Mouse (Mus musculus) neural tube, embryonic 12.5 days (tissue): ENCODE data around the gene Prps1l3. TPM values are rescaled to one million over a fixed set of nuclear protein-coding genes. Genes with fewer than 3 reads are reported as not detected.
"Not testable (repeated sequence)": the region's sequence is repeated elsewhere in the genome, so short reads cannot be mapped to it uniquely, and the experiment has no call there.

Source experiments
- ATAC-seq: fragments of 200-750 bp; cut with Nextera tagmentation; 2 replicates; pipeline ENCODE4 v1.8.0; 2017; ENCODE audit warnings: low read depth, mild to moderate bottlenecking, moderate TSS enrichment, moderate library complexity; ENCODE audit not compliant: low FRiP score
- H3K27ac ChIP-seq: fragments of 300-500 bp; sonication (generic); 2 replicates; pipeline ENCODE4 v1.5.1; 2016
- H3K27me3 ChIP-seq: fragments of 300-500 bp; sonication (generic); replicated peaks from 2 replicates; pipeline ENCODE4 v1.6.1; 2016; ENCODE audit warnings: mild to moderate bottlenecking
- H3K36me3 ChIP-seq: fragments of 300-500 bp; sonication (generic); 2 replicates; pipeline ENCODE4 v1.6.1; 2016; ENCODE audit warnings: mild to moderate bottlenecking
- H3K4me1 ChIP-seq: fragments of 300-500 bp; sonication (generic); 2 replicates; pipeline ENCODE4 v1.6.1; 2016
- H3K4me2 ChIP-seq: fragments of 300-500 bp; sonication (generic); replicated peaks from 2 replicates; pipeline ENCODE4 v1.6.1; 2016; ENCODE audit warnings: mild to moderate bottlenecking
- H3K4me3 ChIP-seq: fragments of 300-500 bp; sonication (generic); 2 replicates; pipeline ENCODE4 v1.5.1; 2016
- H3K9ac ChIP-seq: fragments of 300-500 bp; sonication (generic); 2 replicates; pipeline ENCODE4 v1.6.1; 2016; ENCODE audit warnings: mild to moderate bottlenecking
- H3K9me3 ChIP-seq: fragments of 300-500 bp; sonication (generic); 2 replicates; pipeline ENCODE4 v1.6.1; 2016; ENCODE audit warnings: mild to moderate bottlenecking
- WGBS: fragments of 180-500 bp; shearing (Covaris S2); methylation state at CpG from one replicate; pipeline ENCODE4 v1.1.7; 2016; 5-methylcytosine and 5-hydroxymethylcytosine counted together
- polyA plus RNA-seq: library from polyadenylated mRNA; unstranded; fragments of >200 nt; fragmentation: Nextera tagmentation; extraction: Ambion mirVana; gene quantifications from 2 replicates; pipeline ENCODE4 v1.2.1, GENCODE M21; 2016

The Prps1l3 gene
- polyA plus RNA-seq, 1 experiment from 2014 or later, result 44.4 TPM

GRCm38 (mm10) chr12:57204276-57204851 lies 25.8 kb upstream of the Prps1l3 start:
- no peaks in the 10 kb centered on the region for H3K36me3 ChIP-seq
- H3K4me1 ChIP-seq, result no peaks in the 10 kb centered on the region
- ATAC-seq, result no peak
- H3K4me2 ChIP-seq, result no peak overlapping the region
- no peak overlapping the region for H3K9ac ChIP-seq
- H3K9me3 ChIP-seq, result no peaks in the 10 kb centered on the region
- WGBS, result 87% methylated on average over 4 of the region's 4 CpGs
- no peak overlapping the region for H3K27ac ChIP-seq
- no peak overlapping the region for H3K4me3 ChIP-seq
- H3K27me3 ChIP-seq, result no peaks in the 10 kb centered on the region

DNA sequence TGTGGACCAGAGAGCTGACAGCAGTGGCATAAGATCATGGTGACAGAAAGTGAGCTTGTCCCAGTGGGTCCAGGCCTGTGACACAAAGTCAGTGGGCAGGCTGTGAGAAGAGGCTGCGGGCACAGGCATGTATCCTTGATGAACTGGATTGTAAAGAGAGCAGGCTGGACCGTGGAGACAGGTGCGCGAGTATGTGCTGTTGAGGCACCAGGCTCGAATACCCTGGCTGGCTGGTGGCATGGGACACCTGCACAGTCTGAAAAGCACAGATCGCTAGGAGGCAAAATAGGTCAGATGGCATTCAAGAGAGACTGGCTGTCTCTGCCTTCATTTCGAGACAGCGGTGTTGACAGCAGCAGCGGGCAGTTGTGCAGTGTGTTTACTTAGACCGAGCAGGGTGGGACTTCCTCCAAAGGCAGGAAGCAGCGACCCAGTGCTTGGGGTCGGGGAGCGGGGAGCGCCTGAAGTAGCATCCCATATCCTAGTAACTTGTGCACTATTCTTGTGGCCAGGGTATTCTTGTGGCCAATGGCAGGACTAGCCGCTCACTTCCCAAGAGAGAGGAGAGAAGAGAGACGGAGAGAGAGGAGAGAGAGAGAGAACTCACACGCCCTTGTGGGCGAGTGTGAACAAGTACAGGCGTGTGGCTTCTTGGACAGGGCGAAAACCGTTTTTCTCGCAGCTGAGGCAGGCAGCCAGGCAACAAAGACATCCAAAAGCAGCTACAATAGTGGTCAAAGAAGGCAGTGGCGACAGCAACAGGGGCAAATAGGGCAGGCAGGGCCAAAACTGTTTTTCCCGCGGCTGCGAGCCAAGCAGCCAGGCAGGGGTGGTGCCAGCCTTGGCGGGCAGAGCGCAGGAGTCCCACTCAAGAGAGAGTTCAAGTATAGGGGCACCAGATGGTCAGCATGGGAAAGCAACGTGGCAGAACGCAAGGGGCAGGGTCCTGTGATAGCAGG lies 18.6 kb upstream of the Prps1l3 start:
- WGBS, result 8% methylated on average over 30 of the region's 30 CpGs
- Histone ChIP-seq H3K4me3 (peak overlapping the region; percentile 32), H3K27me3 (no peaks in the 10 kb centered on the region), H3K4me2 (peak overlapping the region; percentile 68), H3K36me3 (no peaks in the 10 kb centered on the region), H3K9ac (peak overlapping the region; percentile 44), H3K27ac (no peak overlapping the region), H3K9me3 (no peaks in the 10 kb centered on the region), H3K4me1 (no peaks in the 10 kb centered on the region; the same call in 1 of the 2 replicates)
- ATAC-seq, result peak; percentile 81

DNA sequence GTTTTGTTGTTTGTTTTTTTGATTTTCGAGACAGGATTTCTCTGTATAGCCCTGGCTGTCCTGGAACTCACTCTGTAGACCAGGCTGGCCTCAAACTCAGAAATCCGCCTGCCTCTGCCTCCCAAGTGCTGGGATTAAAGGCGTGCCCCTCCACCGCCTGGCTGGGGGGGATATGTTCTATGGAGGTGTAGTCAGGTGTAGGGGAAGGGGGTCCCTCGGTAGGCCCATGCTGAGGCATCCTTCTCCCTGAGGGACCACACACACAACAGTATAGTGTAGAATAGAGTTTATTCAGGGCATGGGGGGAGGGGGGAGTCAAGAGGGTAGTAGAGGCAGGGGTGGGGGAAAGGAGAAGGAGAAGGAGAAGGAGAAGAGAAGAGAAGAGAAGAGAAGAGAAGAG lies 17.7 kb upstream of the Prps1l3 start:
- H3K27ac ChIP-seq, H3K4me3 ChIP-seq, H3K9ac ChIP-seq, H3K4me2 ChIP-seq, H3K4me1 ChIP-seq, H3K36me3 ChIP-seq, H3K9me3 ChIP-seq, H3K27me3 ChIP-seq: not testable (repeated sequence)
- ATAC-seq, result peak; percentile 56; the same call in 1 of the 2 replicates
- WGBS, result 81% methylated on average over 5 of the region's 5 CpGs

- no peaks in the 10 kb centered on the region for H3K27me3 ChIP-seq
- no peak overlapping the region for H3K4me2 ChIP-seq
- H3K9ac ChIP-seq, result no peak overlapping the region
- H3K4me1 ChIP-seq, result no peaks in the 10 kb centered on the region
- ATAC-seq, result no peak
- H3K4me3 ChIP-seq, result no peak overlapping the region
- WGBS, result 85% methylated on average over 9 of the region's 9 CpGs
- no peak overlapping the region for H3K27ac ChIP-seq
- no peaks in the 10 kb centered on the region for H3K9me3 ChIP-seq
- no peaks in the 10 kb centered on the region for H3K36me3 ChIP-seq
Observed at GRCm38 (mm10) chr12:57226411-57226810, 3.8 kb upstream of the Prps1l3 start.

DNA sequence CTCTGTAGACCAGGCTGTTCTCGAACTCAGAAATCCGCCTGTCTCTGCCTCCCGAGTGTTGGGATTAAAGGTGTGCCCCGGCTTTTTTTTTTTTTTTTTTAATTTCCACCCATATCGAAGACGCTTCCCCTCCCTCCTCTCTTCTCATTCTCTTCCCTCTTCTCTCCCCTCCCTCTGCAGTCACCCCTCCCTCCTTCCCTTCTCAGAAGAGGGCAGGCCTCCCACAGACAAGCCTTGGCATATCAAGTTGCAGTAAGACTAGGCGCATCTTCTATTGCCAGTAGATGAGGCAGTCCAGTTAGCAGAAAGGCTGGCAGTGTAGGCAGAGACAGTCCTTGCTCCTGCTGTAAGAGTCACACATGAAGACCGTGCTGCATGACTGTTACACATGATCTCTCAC lies 2.4 kb upstream of the Prps1l3 start:
- WGBS, result 93% methylated on average over 4 of the region's 8 CpGs

DNA sequence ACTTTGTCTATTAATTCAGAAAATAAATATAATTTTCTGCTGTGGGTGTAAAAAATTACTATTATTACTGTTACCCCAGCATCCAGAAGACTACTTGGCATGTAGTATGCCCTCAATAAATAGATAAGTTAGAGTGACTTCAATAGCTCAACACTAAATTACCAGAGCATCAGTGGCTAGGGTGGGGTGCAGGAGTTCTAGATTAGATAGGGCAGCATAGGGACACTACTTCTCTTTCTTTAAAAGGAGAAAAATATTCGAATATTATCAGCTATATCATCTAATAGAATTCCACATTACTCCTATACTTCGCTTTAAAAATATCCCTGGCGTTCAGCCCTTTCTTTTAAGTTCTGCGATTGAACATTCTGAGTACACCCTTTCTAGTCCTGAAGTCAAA lies 509 bp upstream of the Prps1l3 start:
- Histone ChIP-seq H3K9me3 (no peaks in the 10 kb centered on the region), H3K36me3 (no peaks in the 10 kb centered on the region; the same call in 1 of the 2 replicates), H3K27ac (no peak overlapping the region; the same call in 1 of the 2 replicates), H3K4me2 (peak overlapping the region; percentile 64), H3K27me3 (no peaks in the 10 kb centered on the region), H3K9ac (peak overlapping the region; percentile 75), H3K4me3 (peak overlapping the region; percentile 64), H3K4me1 (no peaks in the 10 kb centered on the region)
- 42% methylated on average over 4 of the region's 4 CpGs for WGBS
- peak; percentile 3; the same call in 1 of the 2 replicates for ATAC-seq

More for the DNA sequence above, 2.4 kb upstream of the Prps1l3 start:
- no peaks in the 10 kb centered on the region for H3K4me1 ChIP-seq
- no peak overlapping the region for H3K9ac ChIP-seq
- ATAC-seq, result no peak
- H3K4me2 ChIP-seq, result no peak overlapping the region
- no peaks in the 10 kb centered on the region for H3K27me3 ChIP-seq
- no peaks in the 10 kb centered on the region for H3K36me3 ChIP-seq
- H3K9me3 ChIP-seq, result no peaks in the 10 kb centered on the region
- H3K4me3 ChIP-seq, result no peak overlapping the region
- no peak overlapping the region for H3K27ac ChIP-seq

DNA sequence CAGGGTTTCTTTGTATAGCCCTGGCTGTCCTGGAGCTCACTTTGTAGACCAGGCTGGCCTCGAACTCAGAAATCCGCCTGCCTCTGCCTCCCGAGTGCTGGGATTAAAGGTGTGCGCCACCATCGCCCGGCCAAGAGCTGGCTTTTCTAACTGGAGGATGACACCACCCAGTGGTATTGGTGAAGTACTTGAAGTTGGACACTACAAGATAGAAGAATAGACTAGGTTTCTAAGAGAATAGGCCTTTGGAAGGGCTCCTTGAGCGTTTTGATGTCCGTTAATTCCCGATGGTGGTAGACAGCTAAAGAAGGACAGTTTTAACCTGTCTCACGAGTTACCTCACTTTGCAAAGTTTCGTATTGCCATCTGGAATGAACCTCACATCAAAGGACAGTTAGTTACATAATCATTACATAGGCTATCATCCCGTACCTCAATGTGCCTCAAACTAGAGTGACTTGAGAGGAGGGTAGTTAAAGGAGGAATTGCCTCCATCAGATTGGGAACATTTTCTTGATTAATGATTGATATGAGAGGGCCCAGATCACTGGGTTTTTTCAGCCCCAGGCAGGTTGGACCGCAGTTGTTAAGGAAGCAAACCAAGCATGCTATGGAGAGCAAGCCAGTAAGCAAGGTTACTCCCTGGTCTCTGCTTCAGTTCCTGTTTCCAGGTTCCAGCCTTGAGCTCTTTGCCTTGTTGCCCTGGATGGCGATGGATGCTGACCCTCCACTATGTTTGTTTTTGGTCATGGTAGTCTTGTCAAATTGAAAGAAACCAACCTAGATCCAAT lies 1.1 kb downstream of the Prps1l3 start:
- Histone ChIP-seq H3K4me3 (peak overlapping the region; percentile 64), H3K27ac (no peak overlapping the region), H3K4me1 (no peaks in the 10 kb centered on the region), H3K9ac (no peak overlapping the region), H3K9me3 (no peaks in the 10 kb centered on the region), H3K36me3 (no peaks in the 10 kb centered on the region; the same call in 1 of the 2 replicates), H3K4me2 (peak overlapping the region; percentile 64), H3K27me3 (no peaks in the 10 kb centered on the region)
- ATAC-seq, result peak; percentile 16; the same call in 1 of the 2 replicates
- WGBS, result 76% methylated on average over 14 of the region's 14 CpGs

DNA sequence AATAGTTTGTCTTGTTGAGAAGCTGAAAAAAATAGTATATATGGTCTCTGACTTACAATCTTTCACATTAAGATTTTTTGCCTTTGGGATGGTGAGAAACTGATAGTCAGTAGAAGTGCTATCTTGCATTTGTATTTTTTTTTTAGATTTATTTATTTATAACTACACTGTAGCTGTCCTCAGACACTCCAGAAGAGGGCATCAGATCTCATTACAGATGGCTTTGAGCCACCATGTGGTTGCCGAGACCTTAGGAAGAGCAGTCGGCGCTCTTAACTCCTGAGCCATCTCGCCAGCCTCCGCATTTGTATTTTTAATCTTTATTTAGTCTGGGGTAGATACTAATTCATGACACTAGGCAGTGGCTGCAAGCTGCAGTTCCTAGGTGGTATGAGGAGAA lies 3.2 kb downstream of the Prps1l3 start:
- H3K9me3 ChIP-seq, result no peaks in the 10 kb centered on the region
- 83% methylated on average over 5 of the region's 5 CpGs for WGBS
- no peak overlapping the region for H3K27ac ChIP-seq
- H3K27me3 ChIP-seq, result no peaks in the 10 kb centered on the region
- no peak overlapping the region for H3K9ac ChIP-seq
- H3K4me2 ChIP-seq, result no peak overlapping the region
- no peak for ATAC-seq
- H3K36me3 ChIP-seq, result peaks cover 3% of the 10 kb centered on the region; the same call in 1 of the 2 replicates
- no peak overlapping the region for H3K4me3 ChIP-seq
- no peaks in the 10 kb centered on the region for H3K4me1 ChIP-seq

DNA sequence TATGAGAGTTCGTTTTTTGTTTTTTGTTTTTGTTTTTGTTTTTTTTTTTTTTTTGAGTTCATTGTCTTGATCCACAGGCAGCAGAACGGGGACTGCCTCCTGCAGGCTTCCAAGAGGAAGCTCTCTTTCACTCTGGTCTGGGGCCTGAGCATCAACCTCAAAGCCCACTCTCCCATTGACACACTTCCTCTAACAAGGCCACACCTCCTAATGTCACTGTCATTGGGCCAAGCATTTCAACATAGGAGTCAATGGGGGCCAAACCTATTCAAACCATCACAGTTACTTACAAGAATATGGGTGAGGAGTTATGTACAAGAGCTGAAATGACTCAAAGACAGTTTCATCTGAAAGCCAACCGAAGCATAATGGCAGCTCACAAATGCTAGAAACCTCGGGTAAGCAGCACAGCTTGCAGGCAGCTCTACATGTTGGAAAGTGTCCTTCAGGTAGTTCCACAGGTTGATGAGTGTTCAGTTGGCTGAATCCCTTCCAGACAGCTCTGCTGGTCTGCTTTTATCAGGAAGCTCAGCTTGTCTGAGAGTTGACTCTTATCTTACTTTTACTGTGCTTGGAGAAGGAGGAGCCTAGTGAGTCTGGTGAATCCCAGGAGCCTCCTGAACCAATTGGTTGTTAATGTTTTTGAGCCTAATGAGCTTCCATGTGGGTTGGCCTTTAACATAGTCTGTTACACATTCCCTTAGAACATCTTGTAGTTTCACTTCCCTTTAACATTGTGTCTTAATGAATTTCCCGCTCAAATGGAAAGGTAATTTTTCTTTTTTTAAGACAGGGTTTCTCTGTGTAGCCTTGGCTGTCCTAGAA lies 13.7 kb downstream of the Prps1l3 start:
- H3K4me2 ChIP-seq, result no peak overlapping the region
- peaks cover 15% of the 10 kb centered on the region for H3K36me3 ChIP-seq
- H3K9me3 ChIP-seq, result no peaks in the 10 kb centered on the region
- H3K4me1 ChIP-seq, result no peaks in the 10 kb centered on the region
- H3K27me3 ChIP-seq, result no peaks in the 10 kb centered on the region
- H3K27ac ChIP-seq, result no peak overlapping the region
- no peak overlapping the region for H3K9ac ChIP-seq
- WGBS, result 86% methylated on average over 5 of the region's 5 CpGs
- no peak overlapping the region for H3K4me3 ChIP-seq
- no peak for ATAC-seq

DNA sequence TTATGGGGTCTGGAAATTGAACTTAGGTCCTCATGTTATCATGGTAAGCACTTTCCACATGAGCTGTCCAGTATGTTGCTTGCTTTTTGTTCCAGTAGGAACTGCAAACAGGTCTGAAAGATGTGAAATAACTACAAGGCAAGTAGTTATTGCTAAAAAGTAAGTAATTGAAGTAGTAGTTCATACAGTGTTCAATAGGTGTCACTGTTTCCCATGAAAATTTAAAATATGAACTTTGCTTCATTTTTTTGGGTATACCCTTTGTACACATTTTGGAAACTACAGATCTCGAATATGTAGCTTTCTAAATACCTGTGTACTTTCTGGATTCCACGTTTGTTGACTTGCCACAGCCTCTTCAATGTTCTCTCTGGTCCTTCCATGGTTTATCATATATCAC lies 28.4 kb downstream of the Prps1l3 start:
- WGBS, result 59% methylated on average over 2 of the region's 2 CpGs
- no peak overlapping the region for H3K9ac ChIP-seq
- H3K36me3 ChIP-seq, result no peaks in the 10 kb centered on the region
- no peak overlapping the region for H3K4me3 ChIP-seq
- no peak overlapping the region for H3K27ac ChIP-seq
- H3K9me3 ChIP-seq, result no peaks in the 10 kb centered on the region
- H3K4me1 ChIP-seq, result no peaks in the 10 kb centered on the region
- H3K27me3 ChIP-seq, result no peaks in the 10 kb centered on the region
- H3K4me2 ChIP-seq, result no peak overlapping the region
- no peak for ATAC-seq

- Histone ChIP-seq H3K9ac (no peak overlapping the region), H3K4me3 (no peak overlapping the region), H3K27me3 (no peaks in the 10 kb centered on the region), H3K9me3 (no peaks in the 10 kb centered on the region), H3K4me2 (no peak overlapping the region), H3K4me1 (no peaks in the 10 kb centered on the region), H3K27ac (no peak overlapping the region), H3K36me3 (no peaks in the 10 kb centered on the region)
- WGBS, result 61% methylated on average over 1 of the region's 1 CpGs
- ATAC-seq, result no peak
Observed at GRCm38 (mm10) chr12:57275456-57275855, 45.2 kb downstream of the Prps1l3 start.
